Mouse (Mus musculus) frontal cortex, adult 2 months (tissue): Measurements from ENCODE around the gene Ttc34. TPM values are rescaled to one million over a fixed set of nuclear protein-coding genes. Genes with fewer than 3 reads are reported as not detected.

Experiments
- polyA plus RNA-seq: library from polyadenylated mRNA; depleted of rRNA; stranded (reverse); fragments of >200 nt; gene quantifications from 2 replicates; pipeline ENCODE4 v1.2.3, GENCODE M21; 2012; rRNA removed

Gene Ttc34
- polyA plus RNA-seq, 1 experiment, result 2.3 TPM

Other genes with a start within 250 kb of the Ttc34 start
- gene Prdm16, start 200.6 kb upstream of the Ttc34 start, polyA plus RNA-seq, result 5.0 and 5.4 TPM in 2 replicates
- not detected in 2 replicates for gene Actrt2, start 169.6 kb upstream of the Ttc34 start, polyA plus RNA-seq
- gene Mmel1, start 32.1 kb downstream of the Ttc34 start, polyA plus RNA-seq, result 0.38 and 0.52 TPM in 2 replicates
- gene Fam213b, start 61.7 kb downstream of the Ttc34 start, polyA plus RNA-seq, result 121 and 126 TPM in 2 replicates
- 1.7 and 1.9 TPM in 2 replicates for gene Tnfrsf14, start 91.1 kb downstream of the Ttc34 start, polyA plus RNA-seq
- gene Hes5, start 123.5 kb downstream of the Ttc34 start, polyA plus RNA-seq, result 45.3 and 68.8 TPM in 2 replicates
- gene Pank4, start 126.7 kb downstream of the Ttc34 start, polyA plus RNA-seq, result 73.0 and 76.7 TPM in 2 replicates
- gene Plch2, start 219.3 kb downstream of the Ttc34 start, polyA plus RNA-seq, result 89.8 and 98.3 TPM in 2 replicates
- 16.7 and 21.1 TPM in 2 replicates for gene Pex10, start 229.6 kb downstream of the Ttc34 start, polyA plus RNA-seq
- gene Rer1, start 248.9 kb downstream of the Ttc34 start, polyA plus RNA-seq, result 83.4 and 84.4 TPM in 2 replicates
- gene Morn1, start 249.1 kb downstream of the Ttc34 start, polyA plus RNA-seq, result 18.6 and 22.0 TPM in 2 replicates